Mouse (Mus musculus) cerebellum, adult 2 months (tissue): ENCODE results near the gene Bmf. TPM values are rescaled to one million over a fixed set of nuclear protein-coding genes. Genes with fewer than 3 reads are reported as not detected.

Source experiments
- DNase-seq, 2 experiments: peaks; one replicate each; pipeline ENCODE4 v3.0.0; 2021
- H3K27ac ChIP-seq: fragments of 200-500 bp; 2 replicates; pipeline ENCODE4 v1.5.1; 2012; ENCODE audit warnings: low read length, control low read depth, inconsistent platforms; ENCODE audit not compliant: insufficient read depth
- H3K27me3 ChIP-seq: fragments of 200-500 bp; 2 replicates; pipeline ENCODE4 v1.6.1; 2012; ENCODE audit warnings: inconsistent platforms, mild to moderate bottlenecking, low read length, moderate library complexity; ENCODE audit not compliant: control insufficient read depth, insufficient read depth
- H3K4me1 ChIP-seq: fragments of 200-500 bp; 2 replicates; pipeline ENCODE4 v1.6.1; 2011; ENCODE audit warnings: low read length; ENCODE audit not compliant: control insufficient read depth, insufficient read depth
- H3K4me3 ChIP-seq: fragments of 200-500 bp; replicated peaks from 2 replicates; pipeline ENCODE3; 2011; ENCODE audit warnings: mild to moderate bottlenecking, low read depth, low read length, control low read depth; ENCODE audit not compliant: insufficient read depth
- CTCF ChIP-seq: fragments of 200-500 bp; IDR thresholded peaks from 2 replicates; pipeline ENCODE4 v1.5.1; 2011; ENCODE audit warnings: low read depth, mild to moderate bottlenecking, control low read depth, low read length, moderate library complexity, borderline replicate concordance; ENCODE audit not compliant: insufficient read depth
- POLR2A ChIP-seq: fragments of 200-500 bp; IDR thresholded peaks from 2 replicates; pipeline ENCODE4 v1.6.1; 2011; ENCODE audit warnings: low read length, control low read depth, borderline replicate concordance; ENCODE audit not compliant: insufficient read depth
- WGBS: fragments of 180-500 bp; shearing (Covaris S2); methylation state at CpG from one replicate; pipeline ENCODE4 v1.1.7; 2018; 5-methylcytosine and 5-hydroxymethylcytosine counted together
- polyA plus RNA-seq: library from polyadenylated mRNA; depleted of rRNA; stranded (reverse); fragments of >200 nt; gene quantifications from 2 replicates; pipeline ENCODE4 v1.2.3, GENCODE M21; 2012

Bmf gene
- polyA plus RNA-seq, 1 experiment: 8.6 TPM

DNA sequence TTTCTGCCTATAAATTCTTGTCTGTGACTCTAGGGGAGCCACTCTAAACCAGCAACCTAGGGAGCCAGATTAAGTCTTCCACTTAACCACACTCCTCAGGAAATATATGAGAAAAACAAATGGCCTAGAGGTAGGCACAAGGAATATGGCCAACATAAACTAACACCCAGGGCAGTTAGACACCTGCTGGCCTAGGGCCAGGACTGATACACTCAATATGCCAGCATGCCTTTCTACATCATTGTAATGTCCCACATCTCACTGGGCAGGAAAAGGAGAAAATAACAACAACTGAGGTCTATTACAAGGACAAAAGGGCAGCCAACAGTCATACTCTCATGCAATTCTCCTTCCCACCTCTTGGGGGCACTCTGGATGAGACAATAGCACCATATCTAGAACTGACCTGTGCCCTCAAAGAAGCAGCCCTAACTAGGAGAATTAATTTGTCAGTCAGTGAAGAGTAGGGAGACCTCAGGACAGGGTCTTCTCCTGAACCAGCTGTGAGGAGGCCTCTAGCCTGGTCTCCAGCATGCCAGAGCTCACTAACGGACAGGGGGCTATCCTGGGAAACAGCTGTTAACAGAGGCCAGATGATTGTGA lies 6.4 kb downstream of the Bmf start:
- 84% methylated on average over 1 of the region's 1 CpGs for WGBS
- H3K4me1 ChIP-seq: peaks cover 71% of the 10 kb centered on the region
- peak; percentile 35 to 38 for DNase-seq
- peak overlapping the region; percentile 40; the same call in 1 of the 2 replicates for H3K27ac ChIP-seq
- no peaks in the 10 kb centered on the region for H3K27me3 ChIP-seq
- TF ChIP-seq CTCF (peak; percentile 12; the same call in 1 of the 2 replicates), POLR2A (no peak)
- H3K4me3 ChIP-seq: no peak overlapping the region

DNA sequence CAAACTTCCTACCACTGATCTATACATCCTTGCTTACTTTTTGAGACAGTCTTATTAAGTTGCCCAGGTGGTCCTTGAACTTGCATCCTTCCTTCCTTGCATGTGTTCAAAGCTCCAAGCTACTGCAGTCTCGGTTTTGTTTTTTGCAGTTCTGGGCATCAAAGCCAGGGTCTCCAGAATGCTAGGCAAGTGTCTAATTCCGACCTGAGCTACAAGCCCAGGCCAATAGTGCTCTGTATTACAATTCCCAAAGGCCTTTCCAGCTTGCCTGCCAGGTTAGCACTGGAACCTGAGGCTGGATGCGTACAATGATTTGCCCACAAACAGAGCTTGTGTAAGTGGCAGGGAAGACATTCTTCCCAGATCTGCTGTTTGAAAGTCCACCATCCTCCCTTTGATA lies 7.8 kb downstream of the Bmf start:
- WGBS: 80% methylated on average over 3 of the region's 3 CpGs
- peak in 1 of 2 experiments; percentile 20 for DNase-seq
- Histone ChIP-seq H3K4me3 (no peak overlapping the region), H3K27me3 (no peaks in the 10 kb centered on the region), H3K4me1 (peaks cover 61% of the 10 kb centered on the region), H3K27ac (no peak overlapping the region)
- no peak for TF ChIP-seq POLR2A

DNA sequence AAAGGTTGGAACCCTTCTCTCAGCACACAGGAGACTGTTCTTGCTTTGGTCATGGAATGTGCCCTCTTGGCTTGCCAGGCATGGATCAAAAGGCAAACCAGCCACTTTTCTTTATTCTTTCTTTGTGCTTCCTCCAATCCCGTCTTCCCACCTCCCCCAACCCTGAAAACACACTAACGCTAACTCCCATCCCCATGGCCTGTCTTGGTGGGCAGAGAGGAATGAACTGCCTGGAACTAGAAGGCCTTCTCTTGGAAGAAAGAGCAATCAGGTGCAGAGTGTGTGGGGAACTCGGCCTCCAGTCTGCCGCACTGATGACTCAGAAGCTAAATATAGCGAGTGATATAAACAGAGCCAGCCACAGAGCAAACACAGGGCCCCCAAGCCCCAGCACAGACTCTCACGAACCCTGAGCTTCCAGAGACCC lies 8.8 kb downstream of the Bmf start:
- no peak overlapping the region for H3K4me3 ChIP-seq
- H3K27ac ChIP-seq: peak overlapping the region; percentile 96
- H3K27me3 ChIP-seq: no peaks in the 10 kb centered on the region
- peaks cover 55% of the 10 kb centered on the region for H3K4me1 ChIP-seq
- TF ChIP-seq POLR2A (peak; percentile 61; the same call in 1 of the 2 replicates), CTCF (no peak)
- DNase-seq: peak; percentile 75 to 87
- 23% methylated on average over 6 of the region's 6 CpGs for WGBS

DNA sequence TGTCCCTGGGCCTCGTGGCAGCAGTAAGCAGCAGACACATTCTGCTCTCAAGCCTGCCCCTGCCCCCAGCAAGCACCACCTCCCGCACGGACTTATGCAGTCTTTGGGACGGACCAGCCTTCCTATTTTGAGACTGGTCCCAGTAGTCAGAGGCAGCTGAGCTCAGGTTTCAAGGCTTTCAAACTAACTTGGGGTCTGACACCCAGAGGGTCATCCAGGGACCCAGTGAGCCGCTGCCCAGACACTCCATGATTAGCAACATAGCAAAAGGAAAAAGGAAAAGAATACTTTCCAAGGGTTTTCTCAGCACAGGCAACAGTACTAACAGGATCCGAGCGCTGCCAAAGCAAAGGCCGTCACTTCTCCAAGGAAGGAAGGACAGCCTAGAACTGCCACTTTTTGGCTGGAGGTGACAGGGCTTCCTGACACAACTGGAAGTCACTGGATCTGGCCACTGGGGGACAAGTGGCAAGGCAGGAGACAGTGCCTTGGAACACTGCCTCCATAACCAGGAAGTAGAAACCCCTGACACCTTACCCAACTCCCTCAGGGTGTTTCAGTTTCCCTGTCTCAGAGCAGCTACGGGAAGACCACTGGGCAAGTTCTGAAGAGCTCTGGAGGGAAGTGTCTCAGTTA lies 9.5 kb downstream of the Bmf start:
- DNase-seq: peak; percentile 33
- peak overlapping the region; percentile 85 for H3K27ac ChIP-seq
- H3K27me3 ChIP-seq: no peaks in the 10 kb centered on the region
- TF ChIP-seq CTCF: no peak
- no peak for TF ChIP-seq POLR2A
- H3K4me3 ChIP-seq: no peak overlapping the region
- peaks cover 49% of the 10 kb centered on the region for H3K4me1 ChIP-seq
- WGBS: 66% methylated on average over 9 of the region's 9 CpGs

DNA sequence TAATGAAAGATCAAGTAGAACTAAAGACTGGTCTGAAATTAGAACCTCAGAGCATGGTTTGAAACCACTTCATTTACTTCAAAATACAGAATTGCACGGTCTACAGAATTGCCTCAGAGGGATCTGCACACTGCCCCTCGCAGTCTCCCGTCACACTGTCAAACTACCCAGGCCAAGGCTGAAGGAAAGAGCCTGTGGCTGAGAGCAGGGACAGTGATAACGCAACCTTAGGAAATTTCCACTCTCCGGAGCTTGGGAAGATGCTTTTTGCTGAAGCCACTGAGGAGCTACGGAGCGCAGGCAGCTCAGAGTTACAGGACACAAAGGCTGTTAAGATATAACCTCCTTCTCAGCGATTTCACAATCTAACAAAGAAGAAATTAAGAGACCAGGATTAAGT lies 10.4 kb downstream of the Bmf start:
- DNase-seq: no peak
- 90% methylated on average over 8 of the region's 8 CpGs for WGBS
- no peak overlapping the region for H3K27ac ChIP-seq
- no peaks in the 10 kb centered on the region for H3K27me3 ChIP-seq
- TF ChIP-seq POLR2A (no peak), CTCF (no peak)
- no peak overlapping the region for H3K4me3 ChIP-seq
- peaks cover 41% of the 10 kb centered on the region for H3K4me1 ChIP-seq

DNA sequence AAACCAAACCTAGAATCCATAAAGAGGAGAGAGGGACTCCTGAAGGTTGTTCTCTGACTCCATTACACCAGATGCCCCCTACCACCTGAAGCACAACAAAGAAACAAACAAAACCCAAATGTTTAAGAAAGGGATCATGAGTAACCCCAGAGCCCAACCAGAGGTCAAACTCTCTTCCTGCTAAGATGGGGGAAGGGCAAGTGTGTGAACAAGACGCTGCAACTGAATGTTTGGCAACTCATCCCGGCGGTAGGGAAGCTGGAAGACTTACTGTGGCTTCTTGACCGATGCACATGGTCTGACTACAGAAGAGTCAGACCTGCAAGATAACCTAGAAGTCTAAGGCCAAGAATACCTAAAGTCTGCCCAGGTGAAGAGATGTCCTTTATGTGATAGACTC lies 12.3 kb downstream of the Bmf start:
- Histone ChIP-seq H3K27ac (no peak overlapping the region), H3K27me3 (no peaks in the 10 kb centered on the region), H3K4me1 (peaks cover 34% of the 10 kb centered on the region), H3K4me3 (no peak overlapping the region)
- WGBS: 50% methylated on average over 4 of the region's 4 CpGs
- TF ChIP-seq POLR2A (no peak), CTCF (no peak)
- DNase-seq: no peak

DNA sequence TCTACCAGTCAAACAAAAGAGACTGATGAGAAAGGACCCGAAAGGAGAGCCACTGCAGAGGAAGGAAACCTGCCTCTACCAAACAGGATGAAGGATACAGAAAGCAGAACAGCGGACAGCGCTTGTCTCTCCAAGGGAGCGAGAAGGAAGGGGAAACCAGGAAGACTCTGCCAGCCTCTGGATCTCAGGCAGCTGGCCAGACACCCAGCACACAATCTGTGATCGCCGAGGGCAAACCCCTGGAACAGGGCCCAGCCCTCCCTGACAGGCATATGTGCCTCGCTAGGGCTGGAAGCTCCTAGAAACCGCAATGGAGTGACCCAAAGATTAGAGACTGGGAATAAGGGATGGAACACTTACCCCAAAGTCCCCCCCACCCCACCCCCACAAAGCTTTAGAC lies 12.9 kb downstream of the Bmf start:
- H3K4me1 ChIP-seq: peaks cover 29% of the 10 kb centered on the region
- TF ChIP-seq CTCF (no peak), POLR2A (no peak)
- no peak overlapping the region for H3K4me3 ChIP-seq
- no peak overlapping the region for H3K27ac ChIP-seq
- H3K27me3 ChIP-seq: no peaks in the 10 kb centered on the region
- peak; percentile 44 to 56 for DNase-seq
- 25% methylated on average over 8 of the region's 8 CpGs for WGBS

DNA sequence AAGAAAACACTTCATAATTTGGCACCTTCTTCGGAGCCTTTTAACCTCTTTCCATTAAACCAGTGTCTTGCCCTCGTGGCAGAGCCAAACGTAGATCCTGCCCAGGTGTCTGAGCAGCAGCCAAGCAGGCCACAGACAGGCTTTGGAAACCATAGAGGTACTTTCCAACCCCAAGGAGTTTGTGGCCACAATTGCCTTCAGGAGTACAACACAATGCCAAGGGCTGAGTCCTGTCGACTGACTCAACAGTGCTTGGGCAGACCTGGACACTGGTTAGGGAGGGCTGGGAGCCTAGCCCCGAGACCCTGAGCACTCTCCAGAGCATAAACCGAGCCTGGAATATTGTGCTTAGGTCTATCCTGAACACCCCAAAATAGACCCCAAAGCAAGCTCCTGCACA lies 13.4 kb downstream of the Bmf start:
- H3K4me3 ChIP-seq: no peak overlapping the region
- peaks cover 26% of the 10 kb centered on the region for H3K4me1 ChIP-seq
- WGBS: 22% methylated on average over 6 of the region's 6 CpGs
- no peaks in the 10 kb centered on the region for H3K27me3 ChIP-seq
- no peak overlapping the region for H3K27ac ChIP-seq
- DNase-seq: peak; percentile 37 to 53
- TF ChIP-seq POLR2A (no peak), CTCF (no peak)
